Mouse (Mus musculus) cerebellum, postnatal 10 days (tissue): ENCODE measurements around the gene Fsip1.

ENCODE experiments used
- DNase-seq, 2 experiments: peaks; one replicate each; pipeline ENCODE4 v3.0.0; 2021; ENCODE audit warnings: mixed read lengths in 2 of 2

Gene Fsip1

GRCm38 (mm10) chr2:118248966-118249365, 7.8 kb downstream of the Fsip1 start:
- no peak for DNase-seq

- no peak for DNase-seq
These were observed 8.8 kb downstream of the Fsip1 start for GRCm38 (mm10) chr2:118248016-118248415.

- peak; percentile 90 to 92 for DNase-seq
These were observed 10.9 kb downstream of the Fsip1 start for GRCm38 (mm10) chr2:118245914-118246313.

GRCm38 (mm10) chr2:118236196-118236595, 20.6 kb downstream of the Fsip1 start:
- DNase-seq, result peak in 1 of 2 experiments; percentile 8

- peak; percentile 52 to 68 for DNase-seq
These were observed 21.2 kb downstream of the Fsip1 start for GRCm38 (mm10) chr2:118235614-118236013.

- DNase-seq, result no peak
These were observed 26.2 kb downstream of the Fsip1 start for GRCm38 (mm10) chr2:118230544-118230943.

GRCm38 (mm10) chr2:118228486-118229079, 28.2 kb downstream of the Fsip1 start:
- no peak for DNase-seq

- no peak for DNase-seq
These were observed 31.3 kb downstream of the Fsip1 start for GRCm38 (mm10) chr2:118225316-118226041.

- DNase-seq, result no peak
These were observed 38.7 kb downstream of the Fsip1 start for GRCm38 (mm10) chr2:118217993-118218595.

GRCm38 (mm10) chr2:118209712-118210111, 47.1 kb downstream of the Fsip1 start:
- DNase-seq, result no peak

GRCm38 (mm10) chr2:118208651-118209050, 48.1 kb downstream of the Fsip1 start:
- DNase-seq, result no peak

GRCm38 (mm10) chr2:118205991-118206585, 50.7 kb downstream of the Fsip1 start:
- DNase-seq, result no peak

- DNase-seq, result peak in 1 of 2 experiments; percentile 20
These were observed 52.1 kb downstream of the Fsip1 start for GRCm38 (mm10) chr2:118204646-118205045.

GRCm38 (mm10) chr2:118203739-118204461, 52.9 kb downstream of the Fsip1 start:
- peak; percentile 75 to 85 for DNase-seq

- DNase-seq, result peak; percentile 19 to 43
These were observed 53.8 kb downstream of the Fsip1 start for GRCm38 (mm10) chr2:118202934-118203333.

GRCm38 (mm10) chr2:118201983-118202382, 54.8 kb downstream of the Fsip1 start:
- DNase-seq, result peak; percentile 25 to 28

GRCm38 (mm10) chr2:118199867-118200266, 56.9 kb downstream of the Fsip1 start:
- peak; percentile 91 to 93 for DNase-seq

GRCm38 (mm10) chr2:118196966-118197365, 59.8 kb downstream of the Fsip1 start:
- DNase-seq, result no peak

- no peak for DNase-seq
These were observed 74.6 kb downstream of the Fsip1 start for GRCm38 (mm10) chr2:118182136-118182535.

GRCm38 (mm10) chr2:118179873-118180585, 76.7 kb downstream of the Fsip1 start:
- DNase-seq, result no peak

GRCm38 (mm10) chr2:118179472-118179871, 77.3 kb downstream of the Fsip1 start:
- DNase-seq, result no peak
